Mouse (Mus musculus) liver, postnatal 0 days (tissue): Measurements from ENCODE around the gene Tesmin.

ENCODE experiments used
- CTCF ChIP-seq: sonication (generic); IDR thresholded peaks from 2 replicates; pipeline ENCODE4 v1.5.1; 2016; ENCODE audit warnings: antibody characterized with exemption, low read depth
- EP300 ChIP-seq: IDR thresholded peaks from 2 replicates; pipeline ENCODE4 v1.6.1; 2016; ENCODE audit warnings: antibody characterized with exemption, low read depth, mild to moderate bottlenecking

GRCm38 (mm10) chr19:3389089-3389488, 432 bp downstream of the Tesmin start:
- peak; percentile 91 for TF ChIP-seq CTCF
- no peak for TF ChIP-seq EP300
